Mouse (Mus musculus) urinary bladder, postnatal 25 days (tissue): ENCODE data around the gene Runx1.

ENCODE experiments used
- DNase-seq: peaks from one replicate; pipeline ENCODE4 v3.0.0; 2022; ENCODE audit warnings: low spot score

The Runx1 gene

DNA sequence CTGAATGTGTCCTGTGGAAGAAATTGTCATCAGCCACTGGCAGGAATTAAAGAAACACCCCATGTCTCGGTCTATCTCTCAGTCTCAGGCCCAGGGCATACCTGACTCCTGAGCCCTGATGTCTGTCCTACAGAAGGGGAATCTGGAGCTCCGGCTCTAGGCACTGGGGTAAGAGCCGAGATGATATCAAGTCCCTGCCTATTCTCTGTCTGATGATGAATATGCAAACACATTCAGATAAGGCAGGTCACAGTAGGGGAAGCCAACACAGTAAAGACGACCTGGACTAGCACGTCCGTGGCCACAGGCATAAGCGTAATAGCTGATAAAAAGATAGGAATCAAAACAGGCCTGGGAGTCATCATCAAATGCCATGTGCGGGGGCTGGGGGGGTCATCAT is 32.2 kb downstream of the Runx1 start:
- DNase-seq: no peak

DNA sequence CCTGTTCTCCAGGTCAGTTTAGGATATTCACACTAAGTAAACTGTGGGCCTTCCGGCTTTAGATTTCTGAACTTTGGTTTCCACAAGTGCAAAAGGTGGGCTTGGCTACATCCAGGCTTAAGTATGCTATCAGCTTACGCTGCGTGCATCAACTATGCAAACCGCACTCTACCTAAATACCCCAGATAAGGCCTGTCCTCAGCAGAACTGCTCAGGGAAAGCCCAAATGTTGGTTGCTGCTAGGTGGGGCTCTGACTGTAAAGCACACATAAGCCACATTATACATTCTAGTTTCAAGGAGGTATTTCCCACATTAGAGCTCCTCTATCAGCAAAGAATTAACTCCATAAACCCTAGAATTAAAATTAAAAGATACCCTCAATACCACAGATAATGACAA is 33.0 kb downstream of the Runx1 start:
- DNase-seq: no peak

DNA sequence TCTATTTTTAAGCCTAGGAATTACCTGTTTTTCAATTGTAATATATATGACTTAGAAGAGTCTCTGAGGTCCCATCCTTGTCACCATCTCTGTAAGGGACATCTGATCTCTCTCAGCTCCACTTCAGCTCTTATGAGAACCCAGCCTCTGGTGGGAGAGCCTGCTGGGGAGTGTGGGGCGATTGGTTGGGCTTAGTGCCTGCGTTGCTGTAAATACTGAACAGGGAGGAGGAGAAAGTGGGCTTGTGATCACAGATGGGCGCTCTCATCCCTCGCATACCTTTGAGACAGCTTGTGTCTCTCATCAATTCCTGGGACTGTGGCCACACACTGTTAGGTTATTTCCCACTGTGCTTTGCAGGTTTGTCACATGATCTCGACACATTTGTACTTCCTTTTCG is 35.3 kb downstream of the Runx1 start:
- no peak for DNase-seq

DNA sequence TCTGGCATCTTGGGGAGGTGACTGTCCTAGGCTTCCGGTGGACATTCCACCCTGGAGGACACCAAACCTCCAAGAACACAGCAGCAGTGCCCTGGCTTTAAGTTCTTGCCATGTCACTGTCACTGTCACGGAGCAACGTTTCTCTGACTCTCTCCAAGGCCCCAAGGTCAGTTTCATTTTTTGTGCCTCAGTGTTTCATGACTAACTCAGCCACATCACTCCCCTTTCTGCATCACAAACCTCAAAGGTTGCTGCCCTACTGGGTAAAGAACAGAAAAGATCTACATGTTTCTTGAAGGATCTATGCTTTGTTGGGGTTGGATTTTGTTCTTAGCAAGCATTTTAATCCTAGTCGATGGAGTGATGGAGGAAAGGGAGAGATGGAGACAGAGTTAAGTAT is 36.1 kb downstream of the Runx1 start:
- DNase-seq: no peak

DNA sequence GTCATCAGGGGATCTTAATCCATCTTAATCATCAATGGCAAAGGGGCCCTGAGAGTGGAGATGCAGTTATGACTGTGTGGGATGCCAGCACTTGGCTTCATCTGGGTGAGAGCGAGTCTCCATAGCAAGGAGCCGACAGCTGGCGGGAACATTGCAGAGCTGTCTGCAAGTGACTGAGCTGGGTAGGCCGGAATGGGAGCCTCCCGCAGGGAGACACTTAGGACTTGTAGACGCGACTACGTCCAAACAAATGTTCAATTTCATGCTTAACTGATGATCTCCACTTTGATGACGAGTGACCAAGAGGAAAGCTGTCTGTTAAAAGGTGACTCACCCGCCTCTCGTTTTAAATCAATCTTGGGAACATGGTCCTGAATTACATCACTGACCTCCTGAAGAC is 37.5 kb downstream of the Runx1 start:
- no peak for DNase-seq

DNA sequence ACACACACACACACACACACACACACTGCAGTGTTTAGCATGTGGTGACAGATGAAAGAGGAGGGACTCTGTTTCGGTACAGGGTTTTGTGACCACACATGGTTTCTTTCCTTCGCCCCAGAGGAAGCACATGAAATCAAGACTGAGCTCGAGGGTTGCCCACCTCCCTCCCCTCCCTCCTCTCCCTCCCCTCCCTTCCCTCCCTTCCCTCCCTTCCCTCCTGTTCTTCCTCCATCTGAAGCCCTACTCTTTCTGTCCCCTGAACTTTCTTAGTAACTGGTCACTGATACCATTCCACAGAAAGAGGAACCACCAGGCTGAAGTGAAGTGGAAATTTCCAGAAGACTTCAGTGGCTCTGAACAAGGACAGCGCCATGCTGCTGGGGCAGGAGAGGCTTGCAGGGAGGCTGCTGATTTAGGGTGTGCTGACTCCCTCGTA is 39.0 kb downstream of the Runx1 start:
- DNase-seq: no peak

DNA sequence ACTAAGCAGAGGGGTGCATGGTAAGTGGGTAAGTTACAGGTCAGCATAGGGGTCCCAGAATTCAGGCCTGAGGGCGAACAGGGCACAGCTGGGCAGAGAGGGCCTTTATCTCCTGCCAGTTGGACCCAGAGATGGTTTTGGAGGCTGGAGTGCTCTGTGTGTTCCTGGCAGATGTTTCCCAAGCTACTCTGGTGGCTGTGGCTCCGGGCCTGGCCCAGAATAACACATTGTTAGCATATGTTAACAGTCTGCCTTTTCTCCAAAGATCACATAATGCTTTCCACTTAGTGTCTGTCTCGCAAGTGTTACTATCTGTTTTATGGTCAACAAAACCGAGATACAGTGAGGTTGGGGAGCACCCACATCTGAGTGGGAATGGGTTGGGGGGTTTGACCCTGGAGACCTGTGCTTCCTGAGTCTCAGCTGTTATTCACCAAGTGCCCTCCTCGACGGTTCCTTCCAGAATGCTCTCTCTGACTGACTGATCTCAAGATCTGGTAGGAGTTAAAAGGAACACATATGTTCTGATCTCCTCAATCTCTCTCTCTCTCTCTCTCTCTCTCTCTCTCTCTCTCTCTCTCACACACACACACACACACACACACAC is 39.6 kb downstream of the Runx1 start:
- DNase-seq: no peak

DNA sequence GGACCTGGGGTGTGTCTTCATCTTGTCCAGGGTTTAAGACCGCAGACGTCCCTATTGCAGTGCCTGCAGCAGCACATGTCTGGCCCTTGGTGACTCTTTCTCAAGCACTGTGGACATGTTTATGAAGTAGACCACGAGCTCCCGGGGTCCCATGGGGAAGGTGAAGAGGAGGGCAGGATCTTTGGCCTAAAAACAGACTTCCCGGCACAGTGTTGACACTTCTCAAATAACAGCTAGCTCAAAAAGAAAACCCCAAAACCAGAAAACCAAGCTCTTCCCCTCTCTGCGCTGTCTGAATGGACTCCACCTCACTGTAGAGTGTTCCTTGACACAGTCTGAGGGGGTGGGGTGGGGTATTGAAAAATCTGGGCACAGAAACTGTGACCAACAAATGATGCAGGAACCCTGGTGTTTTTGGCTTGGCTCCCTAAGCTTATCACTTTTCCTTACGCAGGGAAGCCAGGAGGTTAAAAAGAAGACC is 42.3 kb downstream of the Runx1 start:
- DNase-seq: no peak

DNA sequence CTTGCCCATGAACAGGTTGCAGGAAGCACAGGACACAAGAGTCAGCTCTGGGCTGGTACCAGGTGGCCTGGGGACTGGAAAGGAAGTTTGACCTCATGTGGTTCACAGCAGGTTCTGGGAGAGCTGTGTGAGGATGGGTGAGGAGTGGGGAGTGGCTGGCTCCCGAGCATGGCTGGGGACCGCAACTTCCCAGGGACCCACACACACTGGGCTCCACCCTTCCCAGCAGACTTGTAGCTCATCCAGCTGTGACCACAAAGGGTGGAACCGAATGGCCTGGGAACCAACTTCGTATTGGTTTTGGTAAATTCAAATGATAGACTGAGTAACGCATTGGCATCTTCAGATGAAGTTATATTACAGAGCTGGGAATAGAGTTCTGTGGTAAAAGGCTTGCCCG is 43.5 kb downstream of the Runx1 start:
- DNase-seq: no peak

DNA sequence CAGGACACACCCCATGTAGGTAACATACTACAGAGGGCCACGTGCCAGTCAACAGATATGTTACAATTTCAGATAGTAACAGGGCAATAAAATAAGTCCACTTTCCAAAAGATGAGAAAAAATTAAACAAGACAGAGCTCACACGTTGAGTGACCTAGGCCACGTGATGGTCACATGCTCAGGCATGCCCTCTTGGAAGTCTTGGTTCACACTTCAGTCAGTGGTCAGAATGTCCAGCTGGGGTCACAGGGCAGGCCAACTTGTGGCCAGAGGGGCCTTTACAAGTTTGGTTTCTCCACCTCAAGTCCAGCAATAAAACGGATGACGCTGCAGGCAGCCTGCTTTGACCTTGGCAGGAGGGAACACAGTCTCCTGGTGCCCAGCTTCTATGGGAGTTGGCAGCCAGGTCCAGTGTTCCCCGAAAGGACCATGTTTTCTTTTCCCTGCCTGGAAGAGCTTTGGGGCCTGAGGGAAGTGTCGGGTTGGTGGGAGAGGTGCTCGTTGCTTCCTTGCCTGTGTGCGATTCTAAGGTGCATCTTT is 46.0 kb downstream of the Runx1 start:
- no peak for DNase-seq

DNA sequence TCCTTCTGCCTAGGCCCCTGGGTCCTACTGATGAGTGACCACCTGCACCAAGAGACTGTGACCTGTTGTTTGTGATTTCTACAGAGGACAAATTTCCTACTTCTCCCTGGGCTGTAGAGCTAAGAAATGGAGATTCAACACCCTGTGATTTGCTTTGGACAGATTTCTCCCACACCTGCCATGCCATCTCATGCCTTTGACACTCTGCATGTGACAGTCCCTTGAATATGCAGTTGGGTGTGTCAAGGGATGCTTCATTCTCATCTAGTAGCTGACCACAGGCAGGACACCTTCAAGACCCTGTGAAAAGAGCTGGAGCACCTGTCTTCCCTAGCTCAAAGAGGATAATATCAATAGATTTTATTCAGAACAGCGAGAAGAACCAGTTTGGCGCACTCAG is 46.8 kb downstream of the Runx1 start:
- DNase-seq: no peak

DNA sequence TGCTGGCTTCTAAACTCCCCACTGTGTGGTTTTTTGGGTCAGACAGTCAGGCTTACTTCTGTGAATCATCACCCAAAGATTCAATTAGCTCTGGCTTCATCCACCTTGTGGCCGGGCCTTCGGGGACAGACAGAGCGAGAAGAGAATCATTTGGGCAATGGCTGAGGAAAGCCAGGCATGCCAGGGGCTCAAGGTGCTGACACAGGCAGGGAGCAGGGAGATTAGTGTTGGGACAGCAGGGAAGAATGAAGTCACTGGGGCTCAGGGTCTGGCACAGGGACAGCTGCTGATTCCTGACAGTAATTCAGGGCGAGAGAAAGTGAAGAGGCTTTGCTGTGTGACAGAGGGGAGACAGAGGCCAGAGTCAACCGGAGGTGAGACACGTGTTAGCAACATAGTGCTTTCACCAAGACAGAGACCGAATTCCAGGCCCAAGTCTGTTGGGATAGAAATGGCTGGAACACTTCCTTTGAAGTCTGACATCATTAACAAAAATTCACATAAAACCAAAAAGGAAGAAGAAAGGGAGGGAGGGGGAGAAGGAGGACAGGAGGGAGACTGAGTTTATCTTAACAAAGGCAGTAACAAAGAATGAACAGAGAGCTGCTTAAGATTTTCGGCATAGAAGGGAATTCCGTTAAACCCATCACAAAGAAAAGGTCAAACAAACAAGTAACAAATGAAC is 47.7 kb downstream of the Runx1 start:
- no peak for DNase-seq

DNA sequence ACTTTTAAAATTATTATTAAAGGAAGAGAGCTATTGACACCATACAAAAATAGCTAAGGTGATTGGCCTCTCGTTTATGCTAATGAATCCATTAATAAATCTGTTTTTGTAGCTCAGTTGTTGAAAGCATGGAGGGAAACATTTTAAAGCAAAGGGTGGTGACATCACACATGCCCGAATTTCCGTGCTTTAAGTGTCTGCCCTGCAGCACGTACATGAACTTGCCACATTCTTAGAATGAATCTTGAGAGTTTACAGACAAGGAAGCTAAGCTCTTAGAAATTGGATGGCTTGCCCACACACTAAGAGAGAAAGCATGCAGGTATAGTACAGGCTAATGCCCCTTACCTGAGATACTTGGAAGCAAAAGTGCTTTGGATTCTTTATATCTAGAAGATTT is 58.1 kb downstream of the Runx1 start:
- no peak for DNase-seq

DNA sequence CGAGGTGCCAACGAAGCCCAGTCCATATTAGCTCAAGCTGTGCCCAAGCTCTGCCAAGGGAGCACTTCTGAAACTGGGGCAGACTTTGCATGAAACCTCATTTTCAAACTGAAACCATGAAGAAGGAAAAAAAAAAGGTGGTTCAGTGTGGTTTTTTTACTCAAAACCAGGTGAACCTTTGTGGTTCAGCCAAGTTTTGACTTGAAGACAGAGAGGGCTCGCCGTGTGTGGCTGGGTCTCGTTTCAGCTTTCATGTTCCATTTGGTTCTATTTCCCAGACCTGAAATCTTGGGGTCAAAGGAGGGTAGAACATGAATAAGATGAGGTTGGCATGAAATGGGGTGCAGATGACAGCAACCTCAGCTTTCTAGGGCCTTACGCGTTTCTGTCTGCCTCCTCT is 58.5 kb downstream of the Runx1 start:
- no peak for DNase-seq

DNA sequence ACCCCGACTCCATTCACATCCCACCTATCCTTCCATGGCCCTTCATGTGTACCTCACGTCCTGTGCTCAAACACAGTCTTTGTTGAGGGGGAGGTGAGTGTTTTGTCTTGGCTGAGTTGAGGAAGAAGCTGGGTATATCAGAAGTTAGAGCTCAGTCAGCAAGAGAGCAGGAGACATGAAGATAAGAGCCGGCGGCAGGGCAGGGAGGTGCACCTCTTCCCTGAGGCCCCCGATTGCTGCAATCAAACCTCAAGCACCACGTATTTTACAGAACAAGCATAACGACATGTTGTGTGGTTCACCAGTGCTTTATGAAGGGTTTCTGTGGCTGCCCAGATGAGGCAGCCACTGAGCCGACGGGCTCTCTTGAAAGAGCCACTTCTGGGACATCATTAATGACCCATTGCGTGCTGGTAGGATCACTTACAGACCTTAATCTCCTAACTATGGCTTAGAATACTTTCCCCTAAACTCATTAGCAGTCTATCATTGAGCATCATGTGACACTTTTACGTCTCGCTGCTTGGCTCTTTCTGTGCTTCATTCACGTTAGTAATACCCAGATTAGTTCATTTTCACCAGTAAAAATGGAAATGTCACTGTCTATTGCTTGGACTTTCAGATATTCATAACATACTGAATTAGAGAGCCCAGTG is 61.1 kb downstream of the Runx1 start:
- DNase-seq: no peak

DNA sequence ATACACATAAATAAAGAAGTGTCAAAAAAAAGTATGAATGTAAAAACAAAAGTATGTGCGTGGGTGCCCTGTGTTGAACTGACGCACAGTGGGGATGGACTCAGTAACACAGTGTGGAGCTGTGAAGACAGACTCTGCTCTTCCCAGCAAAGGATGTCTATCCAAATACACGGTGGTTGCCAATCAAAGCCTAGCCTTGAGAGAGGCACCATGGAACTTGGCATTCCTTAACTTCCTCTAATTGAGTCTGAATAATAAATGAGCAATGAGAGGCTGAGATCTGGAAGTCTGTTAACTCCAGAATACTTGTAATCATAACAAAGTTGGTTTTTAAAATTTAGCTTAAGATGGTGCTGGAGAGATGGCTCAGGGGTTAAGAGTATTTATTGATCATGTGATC is 62.3 kb downstream of the Runx1 start:
- no peak for DNase-seq

DNA sequence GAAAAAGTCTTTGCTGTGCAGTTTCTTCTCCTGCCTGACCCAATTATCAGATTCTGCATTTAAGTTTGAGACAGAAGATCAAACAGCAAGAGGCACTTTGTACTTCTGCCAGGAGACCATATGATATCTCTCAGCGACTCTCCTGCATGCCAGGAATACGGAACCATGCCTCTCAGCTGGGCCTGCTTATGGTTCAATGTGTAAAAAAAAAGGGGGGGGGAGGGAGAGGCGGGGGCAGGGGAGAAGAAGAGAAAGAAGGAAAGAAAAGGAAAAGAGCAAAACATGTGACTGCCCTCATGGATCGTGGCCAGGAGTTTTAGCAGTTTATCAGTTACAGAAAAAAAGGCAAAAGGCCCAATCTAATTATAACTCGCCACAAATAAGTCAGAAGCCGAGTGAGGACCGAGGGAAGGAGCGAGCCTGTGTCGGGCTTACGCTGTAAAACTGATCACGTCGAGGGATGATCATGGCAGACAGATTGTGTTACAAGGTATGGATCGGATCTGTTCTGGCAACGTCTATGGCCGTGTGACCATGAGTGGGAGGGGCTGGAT is 63.9 kb downstream of the Runx1 start:
- DNase-seq: no peak

DNA sequence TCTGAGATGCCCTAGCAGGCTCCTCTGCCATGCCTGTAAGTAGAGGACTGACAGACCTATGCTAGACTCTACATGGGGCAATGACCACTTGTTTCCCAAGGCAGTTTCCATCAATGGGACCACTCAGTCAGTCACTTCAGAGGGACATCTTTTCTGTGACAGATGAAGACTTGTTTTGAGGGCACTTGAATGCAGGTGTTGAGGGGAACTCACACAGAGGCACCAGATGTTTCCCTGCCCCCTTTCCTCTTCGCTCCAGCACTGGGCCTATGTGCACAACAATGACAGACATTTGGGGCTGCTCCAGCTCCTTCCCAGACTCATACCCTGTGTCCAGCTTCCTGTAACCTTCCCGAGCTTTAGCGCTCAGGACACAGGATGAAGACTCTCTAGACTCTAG is 65.9 kb downstream of the Runx1 start:
- DNase-seq: no peak

DNA sequence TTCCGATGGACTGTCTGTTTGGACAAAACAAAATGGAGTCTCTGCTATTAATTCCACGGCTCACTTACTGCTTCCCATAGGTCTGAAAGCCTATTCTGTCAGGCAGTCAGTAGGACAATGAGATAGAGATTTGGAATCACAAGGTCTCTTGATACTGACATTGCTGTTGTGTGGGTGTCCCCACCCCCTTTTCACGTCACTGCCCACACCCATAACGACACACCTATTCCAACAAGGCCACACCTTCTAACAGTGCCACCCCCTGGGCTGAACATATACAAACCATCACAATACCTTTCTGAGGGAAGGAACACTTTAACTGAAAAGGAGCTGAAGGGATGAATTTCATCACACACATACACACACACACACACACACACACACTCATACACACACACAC is 68.4 kb downstream of the Runx1 start:
- DNase-seq: no peak

DNA sequence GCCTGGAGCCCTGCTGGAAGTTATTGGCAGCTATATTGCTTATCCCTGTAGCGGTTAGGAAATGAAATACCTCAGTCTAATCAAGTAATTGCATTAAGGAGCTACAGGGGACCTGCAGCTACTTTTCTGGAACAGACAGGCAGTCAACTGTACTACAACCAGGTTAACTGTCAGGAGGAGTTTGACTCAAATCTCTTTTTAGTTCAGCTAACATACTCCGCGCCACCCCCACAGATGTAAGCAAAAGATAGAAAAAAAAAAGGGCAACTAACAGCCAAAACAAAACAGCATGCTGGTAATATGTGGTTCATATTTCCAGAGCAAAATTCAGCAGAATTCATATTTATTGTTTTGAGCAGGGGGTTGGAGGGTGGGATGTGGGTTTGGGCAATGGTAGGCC is 72.0 kb downstream of the Runx1 start:
- DNase-seq: no peak

DNA sequence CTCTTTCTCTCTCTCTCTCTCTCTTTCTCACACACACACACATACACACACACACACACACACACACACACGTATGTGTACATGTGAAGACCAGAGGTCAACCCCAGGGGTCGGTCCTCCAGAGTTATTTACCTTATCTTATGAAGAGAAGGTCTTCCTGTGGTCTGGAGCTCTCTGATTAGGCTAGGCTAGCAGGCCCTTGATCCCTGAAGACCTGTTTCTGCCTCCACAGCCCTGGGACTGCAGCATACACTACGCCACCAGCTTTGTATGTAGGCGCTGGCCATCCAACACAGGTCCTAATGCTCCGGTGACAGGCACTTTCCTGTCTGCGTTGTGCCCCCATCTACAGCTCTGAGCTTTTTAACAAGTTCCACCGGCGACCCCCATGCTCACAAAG is 72.8 kb downstream of the Runx1 start:
- DNase-seq: no peak

DNA sequence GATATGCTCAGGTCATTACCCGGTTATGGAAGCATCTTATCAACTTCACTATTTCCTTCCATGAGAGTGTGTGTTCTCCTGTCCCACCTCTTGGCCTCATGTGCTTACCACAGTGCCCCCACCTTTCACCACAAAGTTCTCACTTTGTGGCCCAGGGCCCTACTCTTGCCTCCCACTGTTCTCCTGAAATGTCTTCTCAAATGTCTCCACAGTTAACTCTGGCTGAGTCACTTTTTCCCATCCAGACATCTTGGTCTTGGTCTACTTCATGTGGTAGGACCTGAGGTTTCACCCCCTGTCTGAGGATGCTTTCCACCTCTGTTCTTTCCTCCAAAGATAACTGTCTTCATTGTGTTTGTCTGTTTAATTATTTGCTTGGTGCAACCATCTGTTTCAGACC is 77.7 kb downstream of the Runx1 start:
- no peak for DNase-seq

DNA sequence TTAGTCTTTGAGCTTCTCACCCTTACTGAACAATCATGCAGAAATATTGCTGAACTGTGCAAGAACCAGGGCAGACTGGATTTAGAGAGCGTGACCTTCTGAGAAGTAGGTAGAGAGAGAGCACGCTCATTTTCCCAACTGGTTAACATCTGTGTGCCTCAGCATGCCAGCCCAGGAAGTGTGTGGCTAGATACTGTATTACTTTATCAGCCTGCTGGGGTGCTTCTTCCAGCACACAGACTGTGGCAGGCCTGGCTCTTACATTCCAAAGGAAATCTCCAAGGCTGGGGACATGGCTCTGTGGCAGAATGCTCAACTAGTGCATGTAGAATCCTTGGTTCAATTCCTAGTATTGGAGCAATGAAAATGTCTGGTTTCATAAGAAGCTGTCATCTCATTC is 78.9 kb downstream of the Runx1 start:
- DNase-seq: no peak
